ENCODE assay signal across 9 mouse cellular contexts in the genomic region with DNA sequence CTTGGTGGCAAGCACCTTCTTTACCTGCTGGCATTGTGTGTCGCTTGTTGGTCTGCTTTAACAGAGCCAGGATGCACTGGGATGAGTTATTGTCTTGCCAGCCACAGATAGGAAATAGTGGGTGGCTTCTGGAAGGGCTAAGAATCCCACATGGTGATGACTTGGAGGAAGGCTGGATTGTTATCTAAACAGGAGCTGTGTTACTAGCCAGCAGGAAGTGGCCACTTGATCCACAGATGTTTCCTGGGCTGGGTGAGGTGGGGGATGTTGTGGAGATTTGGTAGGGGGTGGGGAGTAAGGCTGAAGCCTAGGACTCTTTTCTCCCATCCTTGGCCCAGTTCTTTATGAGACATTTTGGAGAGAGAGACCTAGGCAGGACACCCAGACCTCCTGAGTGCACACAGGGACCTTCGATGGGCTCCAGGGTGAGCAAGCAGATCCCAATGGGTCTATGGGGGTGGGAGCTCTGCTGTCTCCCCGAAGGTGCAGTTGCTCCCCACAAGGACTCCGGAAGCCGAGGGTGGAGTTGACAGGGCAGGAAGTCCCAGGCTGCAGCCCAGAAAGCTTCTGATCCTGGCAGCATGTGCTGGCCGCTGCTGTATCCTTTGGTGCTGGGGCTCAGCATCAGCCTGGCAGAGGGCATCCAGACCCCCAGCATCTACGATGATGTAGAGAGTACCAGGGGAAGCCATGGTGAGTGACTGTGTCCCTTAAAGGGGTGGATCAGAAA. TPM values are rescaled to one million over a fixed set of nuclear protein-coding genes. Genes with fewer than 3 reads are reported as not detected.
DNase-seq lines count a peak whose midpoint lies in the region; TF ChIP-seq lines count a peak whose summit lies in the region.
"Had no signal": no experiment of that assay in that cellular context is flagged by ENCODE, and none has a peak within 500 bp of the region (broad histone marks: within the 10 kb centered on the region; RNA-seq: fewer than 3 reads in every experiment).

A gene (plus strand): TSS at position 559 of the 730 bp plus-strand sequence.

- no peak for TF ChIP-seq POLR2A in spleen, adult 2 months (IDR thresholded peaks at IDR 0.05; ENCODE audit: low read depth, low read length)

- no peaks in the 10 kb centered on the region for H3K27me3 ChIP-seq in spleen, adult 2 months (ENCODE audit: control insufficient read depth, insufficient read depth, low read length)
- no peaks in the 10 kb centered on the region for H3K27me3 ChIP-seq in limb, embryonic 10.5 days (ENCODE audit: low read depth, poor library complexity, severe bottlenecking)
- H3K27me3 ChIP-seq: neural tube, embryonic 12.5 days had no signal

- H3K4me1 ChIP-seq in spleen, adult 2 months (ENCODE audit: control insufficient read depth, insufficient read depth, insufficient read length) = peaks cover 7% of the 10 kb centered on the region; the same call in 1 of the 2 replicates
- peaks cover 9% of the 10 kb centered on the region; the same call in 1 of the 2 replicates for H3K4me1 ChIP-seq in limb, embryonic 10.5 days
- H3K4me1 ChIP-seq: neural tube, embryonic 12.5 days had no signal

- peak within 1 kb of the TSS; percentile 52 for H3K27ac ChIP-seq in spleen, adult 2 months (ENCODE audit: insufficient read depth, low read length)
- peak within 1 kb of the TSS; percentile 46; the same call in 1 of the 2 replicates for H3K27ac ChIP-seq in limb, embryonic 10.5 days
- H3K27ac ChIP-seq: neural tube, embryonic 12.5 days had no signal

- peak; percentile 35 to 48 for DNase-seq in adrenal gland, postnatal 36 days
- DNase-seq in adrenal gland, postnatal 4 days (ENCODE audit: low spot score in 2 of 2) = no peak
- DNase-seq in spleen, adult 2 months (ENCODE audit: low read depth in 1 of 2, low spot score in 2 of 2) = no peak
- DNase-seq in spleen, adult 18-20 months = no peak
- DNase-seq in limb, embryonic 10.5 days (ENCODE audit: low spot score) = no peak
- DNase-seq in thymus, postnatal 36 days = peak; percentile 59 to 70
- DNase-seq in neural tube, embryonic 10.5 days (ENCODE audit: extremely low spot score, low spot score) = no peak
- DNase-seq in left cerebral cortex, postnatal 36 days (ENCODE audit: low spot score in 2 of 2) = no peak

- intact Hi-C loops in left cerebral cortex, postnatal 36 days (cut with DNase I) = no loop called here

- peak within 1 kb of the TSS; percentile 41 for H3K4me3 ChIP-seq in spleen, adult 2 months (ENCODE audit: extremely low read depth, insufficient read depth, insufficient read length)
- H3K4me3 ChIP-seq in limb, embryonic 10.5 days = no peak within 1 kb of the TSS
- H3K4me3 ChIP-seq: neural tube, embryonic 12.5 days had no signal

- H3K9me3 ChIP-seq in limb, embryonic 10.5 days (replicated peaks) = no peaks in the 10 kb centered on the region
- H3K9me3 ChIP-seq: neural tube, embryonic 12.5 days had no signal

- 9% methylated on average over 7 of the region's 7 CpGs for WGBS in spleen, adult 2 months
- WGBS in limb, embryonic 10.5 days = 76% methylated on average over 7 of the region's 7 CpGs

- no peak for TF ChIP-seq CTCF in spleen, adult 2 months (IDR thresholded peaks at IDR 0.05; ENCODE audit: extremely low read depth, insufficient read depth, insufficient read length, insufficient replicate concordance)

- peaks cover 12% of the 10 kb centered on the region for H3K36me3 ChIP-seq in spleen, adult 2 months (ENCODE audit: control insufficient read depth, insufficient read depth, low read length)
- peaks cover 35% of the 10 kb centered on the region for H3K36me3 ChIP-seq in limb, embryonic 10.5 days

RNA-seq across cellular contexts. Expression of the gene that starts here (rescaled TPM):
- 1 to 10 TPM; 1.8 to 2.9 TPM for total RNA-seq in adrenal gland, postnatal 36 days (2021)
- 1 to 10 TPM; 3.0 to 4.2 TPM for total RNA-seq in adrenal gland, postnatal 4 days (2021)
- polyA plus RNA-seq in spleen, adult 2 months (2012; rRNA removed) = 26.8 and 35.7 TPM in 2 replicates
- 2.2 and 2.5 TPM in 2 replicates for polyA plus RNA-seq in limb, embryonic 10.5 days (2016; fragmentation: Nextera tagmentation; extraction: Ambion mirVana)
- under 1 TPM; 0.17 to 0.23 TPM for total RNA-seq in left cerebral cortex, postnatal 36 days (2021)

Comparison
In these comparisons a context has a peak if more than half of its experiments do, and no peak if none do; other contexts are left out.
1. DNase-seq: peak in adrenal gland, postnatal 36 days (2 of 2) and thymus, postnatal 36 days (2 of 2); none in adrenal gland, postnatal 4 days (0 of 2), spleen, adult 2 months (0 of 2), spleen, adult 18-20 months (0 of 2), limb, embryonic 10.5 days (single experiment), neural tube, embryonic 10.5 days (single experiment) and left cerebral cortex, postnatal 36 days (0 of 2).